Mouse (Mus musculus) mesoderm, embryonic 11.5 days (tissue): ENCODE measurements around the gene Gm21788.
"Not testable (repeated sequence)": the region's sequence is repeated elsewhere in the genome, so short reads cannot be mapped to it uniquely, and the experiment has no call there.

ENCODE experiments used
- DNase-seq: peaks from one replicate; pipeline ENCODE4 v3.0.0-alpha.2; 2012; ENCODE audit warnings: low read depth, low spot score

Gene Gm21788

DNA sequence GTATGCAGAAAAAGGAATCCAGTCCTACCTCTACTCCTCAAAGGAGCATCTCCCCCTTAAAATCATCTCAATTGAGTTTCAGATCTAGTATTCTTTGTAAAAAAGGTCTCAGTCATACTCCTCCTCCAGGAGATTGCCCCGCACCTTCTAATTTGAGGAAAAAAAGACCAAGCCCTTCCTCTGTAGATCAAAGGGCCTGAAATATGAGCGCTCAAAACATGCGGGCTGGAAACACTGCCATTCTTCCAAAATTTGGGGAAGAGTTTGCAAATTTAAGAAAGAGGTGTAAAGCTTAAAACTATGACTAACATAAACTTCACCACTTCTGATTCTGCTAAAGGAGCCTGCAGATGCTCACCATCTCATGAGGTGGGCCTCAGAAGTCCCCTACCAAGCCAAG is at the start of gene Gm21788:
Gene Gm21788 (plus strand): TSS at position 301 of the 400 bp plus-strand sequence.
- DNase-seq = not testable (repeated sequence)
